Mouse (Mus musculus) cortical plate, adult 2 months (tissue): ENCODE measurements around the gene Rtl8a.

ENCODE experiments used
- CTCF ChIP-seq: fragments of 200-500 bp; IDR thresholded peaks from 2 replicates; pipeline ENCODE4 v1.5.1; 2011; ENCODE audit warnings: mild to moderate bottlenecking, control low read depth, low read length; ENCODE audit not compliant: insufficient read depth; ENCODE audit errors: extremely low read depth
- POLR2A ChIP-seq: fragments of 200-500 bp; IDR thresholded peaks from 2 replicates; pipeline ENCODE4 v1.6.1; 2011; ENCODE audit warnings: mild to moderate bottlenecking, low read length, control low read depth; ENCODE audit not compliant: insufficient read depth; ENCODE audit errors: extremely low read depth

- TF ChIP-seq POLR2A (no peak), CTCF (no peak)
Measured at GRCm38 (mm10) chrX:53693141-53693540, 49.7 kb upstream of the Rtl8a start.
